Mouse (Mus musculus) heart, postnatal 0 days (tissue): ENCODE measurements around the gene Ctdsp2. TPM values are rescaled to one million over a fixed set of nuclear protein-coding genes. Genes with fewer than 3 reads are reported as not detected.
A peak's percentile ranks its signal among the peaks of the same experiment; 100 is the strongest.

Source experiments
- ATAC-seq: fragments of 200-750 bp; cut with Nextera tagmentation; 2 replicates; pipeline ENCODE4 v1.8.0; 2017; ENCODE audit warnings: low read depth, moderate number of reproducible peaks, moderate library complexity; ENCODE audit not compliant: insufficient read depth
- DNase-seq: peaks from one replicate; pipeline ENCODE4 v3.0.0-alpha.2; 2016; ENCODE audit warnings: low spot score
- H3K27ac ChIP-seq: fragments of 300-500 bp; sonication (generic); 2 replicates; pipeline ENCODE4 v1.5.1; 2014; ENCODE audit warnings: low read depth, mild to moderate bottlenecking
- H3K27me3 ChIP-seq: fragments of 300-500 bp; sonication (generic); 2 replicates; pipeline ENCODE4 v1.6.1; 2014; ENCODE audit warnings: low read length, mixed read lengths; ENCODE audit not compliant: control insufficient read depth, insufficient read depth
- H3K36me3 ChIP-seq: fragments of 300-500 bp; sonication (generic); replicated peaks from 2 replicates; pipeline ENCODE4 v1.6.1; 2014; ENCODE audit warnings: low read length, mixed read lengths; ENCODE audit not compliant: control insufficient read depth, insufficient read depth
- H3K4me1 ChIP-seq: fragments of 300-500 bp; sonication (generic); 2 replicates; pipeline ENCODE4 v1.6.1; 2014; ENCODE audit warnings: antibody characterized with exemption; ENCODE audit not compliant: control insufficient read depth, insufficient read depth
- H3K4me2 ChIP-seq: fragments of 300-500 bp; sonication (generic); 2 replicates; pipeline ENCODE4 v1.6.1; 2014; ENCODE audit warnings: low read depth, mild to moderate bottlenecking, low read length, moderate library complexity
- H3K4me3 ChIP-seq: fragments of 300-500 bp; sonication (generic); 2 replicates; pipeline ENCODE4 v1.5.1; 2014; ENCODE audit warnings: low read depth, low read length
- H3K9ac ChIP-seq: fragments of 300-500 bp; sonication (generic); replicated peaks from 2 replicates; pipeline ENCODE4 v1.6.1; 2014; ENCODE audit warnings: low read depth, low read length, mixed read lengths
- H3K9me3 ChIP-seq: fragments of 300-500 bp; sonication (generic); replicated peaks from 2 replicates; pipeline ENCODE4 v1.6.1; 2016; ENCODE audit warnings: low read length; ENCODE audit not compliant: control insufficient read depth
- CTCF ChIP-seq: IDR thresholded peaks from 2 replicates; pipeline ENCODE4 v1.5.1; 2016; ENCODE audit warnings: antibody characterized with exemption, control low read depth, low read depth
- EP300 ChIP-seq: IDR thresholded peaks from 2 replicates; pipeline ENCODE4 v1.6.1; 2016; ENCODE audit warnings: antibody characterized with exemption, low read depth
- WGBS: fragments of 180-500 bp; shearing (Covaris S2); extraction: QIAGEN DNeasy Blood & Tissue Kit; methylation state at CpG from one replicate; pipeline ENCODE4 v1.1.7; 2014; 5-methylcytosine and 5-hydroxymethylcytosine counted together
- polyA plus RNA-seq: library from polyadenylated mRNA; unstranded; fragments of >200 nt; fragmentation: Nextera tagmentation; extraction: Ambion mirVana; gene quantifications from 2 replicates; pipeline ENCODE4 v1.2.1, GENCODE M21; 2015
- total RNA-seq: library from RNA; depleted of rRNA; stranded (reverse); fragments of >200 nt; gene quantifications from 2 replicates; pipeline ENCODE4 v1.2.3, GENCODE M21; 2014; ENCODE audit warnings: low replicate concordance

The Ctdsp2 gene
- total and polyA plus RNA-seq, 2 experiments from 2014 or later, result 26.4 to 137 TPM

DNA sequence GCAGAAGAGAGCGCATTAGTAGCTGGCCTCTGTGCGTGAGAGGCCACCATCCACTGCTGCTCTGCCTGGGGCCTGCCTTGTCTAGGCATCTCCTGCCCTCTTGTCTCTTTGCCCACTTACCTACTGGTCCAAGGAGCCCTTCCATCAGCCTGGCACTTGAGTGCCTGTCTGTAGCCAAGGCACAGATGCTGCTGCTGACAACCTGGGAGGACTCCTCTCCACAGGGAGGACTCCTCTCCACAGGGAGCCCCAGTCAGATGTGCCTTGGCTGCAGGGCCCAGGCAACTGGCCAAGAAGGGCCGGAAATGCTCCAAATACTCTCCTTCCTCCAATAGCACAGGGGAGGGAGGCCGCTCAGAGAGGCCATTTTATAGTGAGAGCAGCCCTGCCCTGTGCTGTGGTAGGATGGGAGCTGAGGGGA, 8.0 kb downstream of the Ctdsp2 start:
- no peak overlapping the region for H3K4me3 ChIP-seq

DNA sequence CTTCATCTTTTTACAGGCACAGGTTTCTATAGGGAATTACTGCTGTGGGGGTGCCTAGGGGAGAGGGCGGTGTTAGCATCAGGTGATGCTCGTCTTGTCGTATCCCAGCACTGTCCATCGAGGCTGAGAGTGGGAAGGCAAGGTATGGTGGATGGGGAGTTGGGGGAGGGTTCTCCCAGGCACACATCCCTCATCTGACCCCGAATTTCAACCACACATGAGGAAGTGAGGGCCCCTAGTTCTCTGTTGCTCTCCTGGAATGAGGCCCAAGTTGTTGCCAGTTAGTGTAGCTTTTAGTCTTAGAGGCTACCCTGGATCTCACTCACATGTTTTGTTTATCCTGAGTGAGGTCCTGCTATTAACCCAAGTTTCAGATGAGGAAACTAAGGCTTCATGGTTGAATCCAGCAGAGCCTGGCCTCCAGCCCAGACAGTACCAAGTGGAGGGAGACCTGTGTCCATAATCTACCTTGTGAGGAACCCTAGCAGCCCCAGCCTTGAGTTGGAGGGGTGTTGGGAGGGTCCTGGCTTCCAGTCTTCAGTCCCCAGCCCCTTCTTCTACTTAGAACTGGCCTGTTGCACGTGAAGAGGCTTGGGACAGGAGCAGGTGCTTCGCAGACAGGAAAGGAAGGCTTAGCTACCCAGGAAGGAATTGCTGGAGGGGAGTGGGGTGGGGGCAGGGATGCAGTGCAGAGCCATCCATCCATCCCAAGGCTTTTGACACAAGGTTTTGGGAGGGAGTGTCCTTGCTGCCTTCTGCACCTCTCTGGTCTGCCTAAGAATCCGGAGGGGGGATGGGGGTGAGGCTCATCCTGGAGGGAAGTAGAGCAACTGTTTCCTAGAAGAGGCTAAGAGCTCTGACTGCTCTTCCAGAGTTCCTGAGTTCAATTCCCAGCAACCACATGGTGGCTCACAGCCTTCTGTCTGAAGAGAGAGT, 8.9 kb downstream of the Ctdsp2 start:
- Histone ChIP-seq H3K4me3 (no peak overlapping the region), H3K4me2 (peak overlapping the region; percentile 46), H3K4me1 (peaks cover 75% of the 10 kb centered on the region), H3K36me3 (peaks cover 13% of the 10 kb centered on the region), H3K9me3 (no peaks in the 10 kb centered on the region), H3K9ac (no peak overlapping the region), H3K27me3 (no peaks in the 10 kb centered on the region), H3K27ac (peak overlapping the region; percentile 82)
- 42% methylated on average over 8 of the region's 8 CpGs for WGBS
- ATAC-seq (no peak), DNase-seq (no peak)
- no peak for TF ChIP-seq CTCF
- TF ChIP-seq EP300, result no peak

More for the DNA sequence above, 8.0 kb downstream of the Ctdsp2 start:
- H3K27me3 ChIP-seq, result no peaks in the 10 kb centered on the region
- DNase-seq (peak; percentile 93), ATAC-seq (peak; percentile 83)
- 14% methylated on average over 4 of the region's 4 CpGs for WGBS
- H3K9me3 ChIP-seq, result no peaks in the 10 kb centered on the region
- H3K4me1 ChIP-seq, result peaks cover 84% of the 10 kb centered on the region
- peak; percentile 59; the same call in 1 of the 2 replicates for TF ChIP-seq EP300
- no peak for TF ChIP-seq CTCF
- H3K27ac ChIP-seq, result peak overlapping the region; percentile 82
- peak overlapping the region; percentile 46 for H3K4me2 ChIP-seq
- peaks cover 4% of the 10 kb centered on the region for H3K36me3 ChIP-seq
- H3K9ac ChIP-seq, result no peak overlapping the region

DNA sequence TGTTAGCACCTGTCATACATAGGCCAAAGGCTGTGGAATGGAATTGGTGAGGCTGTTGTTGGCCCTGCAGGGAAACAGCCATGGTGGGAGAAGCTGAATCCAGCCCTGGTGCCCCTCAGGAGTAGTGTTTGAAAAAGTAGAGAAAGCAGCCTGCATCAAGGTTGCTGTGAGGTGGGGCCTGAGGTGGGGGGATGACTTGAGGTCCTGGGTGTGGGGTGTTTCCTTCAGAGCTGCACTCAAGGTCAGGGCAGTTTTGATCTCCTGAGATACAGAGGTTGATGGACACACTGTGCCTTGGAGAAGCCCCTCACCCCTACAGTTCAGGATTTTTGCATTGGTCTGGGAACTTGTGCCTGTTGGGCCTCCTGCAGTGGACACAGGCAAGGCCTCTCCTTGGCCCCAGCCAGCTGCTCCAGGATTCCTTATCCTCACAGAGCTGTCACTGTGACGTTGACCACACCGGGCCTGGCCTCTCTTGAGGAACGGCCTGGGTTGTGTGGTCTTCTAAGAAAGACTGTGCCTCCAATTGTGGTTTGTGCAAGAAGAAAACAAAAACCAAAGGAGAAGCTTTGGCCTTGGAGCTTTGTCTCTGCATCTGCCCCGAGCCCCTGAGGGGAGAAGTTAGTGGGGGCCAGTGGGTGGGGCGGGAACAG, 10.1 kb downstream of the Ctdsp2 start:
- H3K27ac ChIP-seq, result peak overlapping the region; percentile 82
- no peak overlapping the region for H3K4me3 ChIP-seq
- H3K27me3 ChIP-seq, result no peaks in the 10 kb centered on the region
- DNase-seq (no peak), ATAC-seq (no peak)
- TF ChIP-seq EP300, result no peak
- TF ChIP-seq CTCF, result no peak
- H3K9me3 ChIP-seq, result no peaks in the 10 kb centered on the region
- peaks cover 63% of the 10 kb centered on the region for H3K4me1 ChIP-seq
- 28% methylated on average over 5 of the region's 5 CpGs for WGBS
- no peak overlapping the region for H3K4me2 ChIP-seq
- H3K9ac ChIP-seq, result 0 out of 2 replicates have a peak overlapping the region, but pooled peaks have one; percentile 11
- peaks cover 25% of the 10 kb centered on the region for H3K36me3 ChIP-seq

DNA sequence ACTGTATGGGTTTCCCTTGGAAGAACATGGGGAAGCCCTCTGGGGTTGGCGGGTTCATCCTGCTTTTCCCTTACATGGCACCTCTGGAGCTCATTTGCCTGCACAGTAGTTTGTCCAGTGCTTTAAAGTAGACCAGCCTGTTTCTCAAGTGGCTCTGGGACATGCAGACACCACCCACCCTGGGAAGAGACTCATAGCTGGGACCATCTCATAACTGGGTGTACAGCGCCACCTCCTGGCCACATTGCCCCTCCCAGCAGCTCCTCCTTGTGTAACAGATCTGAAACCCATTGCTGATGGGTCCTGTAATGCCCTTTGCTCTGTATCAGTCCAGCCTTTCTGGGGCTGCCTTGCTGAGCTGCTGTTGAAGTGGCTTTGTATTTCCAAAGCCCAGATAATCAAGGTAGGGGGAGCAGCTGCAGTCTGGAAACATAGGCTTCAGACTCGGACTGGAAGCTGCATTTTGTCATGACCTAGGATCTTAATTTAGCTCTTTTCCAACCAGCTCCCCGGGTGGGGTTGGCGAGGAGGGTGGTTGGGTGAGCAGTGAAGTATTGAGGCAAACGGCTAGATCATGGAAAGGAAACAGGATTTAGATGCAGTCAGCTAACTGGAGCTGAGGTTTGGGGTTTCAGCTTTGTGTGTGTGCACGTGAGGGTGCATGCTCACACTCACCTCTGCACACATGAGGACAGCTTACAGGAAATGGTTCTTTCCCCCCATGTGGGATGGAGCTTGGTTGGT, 12.0 kb downstream of the Ctdsp2 start:
- DNase-seq, result peak; percentile 94
- H3K4me2 ChIP-seq, result 0 out of 2 replicates have a peak overlapping the region, but pooled peaks have one; percentile 2
- peak overlapping the region; percentile 47; the same call in 1 of the 2 replicates for H3K27ac ChIP-seq
- H3K4me3 ChIP-seq, result no peak overlapping the region
- H3K9ac ChIP-seq, result 0 out of 2 replicates have a peak overlapping the region, but pooled peaks have one; percentile 18
- H3K36me3 ChIP-seq, result peaks cover 43% of the 10 kb centered on the region
- WGBS, result 23% methylated on average over 7 of the region's 7 CpGs
- peaks cover 45% of the 10 kb centered on the region for H3K4me1 ChIP-seq
- no peaks in the 10 kb centered on the region for H3K9me3 ChIP-seq
- H3K27me3 ChIP-seq, result no peaks in the 10 kb centered on the region
- TF ChIP-seq EP300, result no peak
- TF ChIP-seq CTCF, result peak; percentile 89
- peak; percentile 78 for ATAC-seq

DNA sequence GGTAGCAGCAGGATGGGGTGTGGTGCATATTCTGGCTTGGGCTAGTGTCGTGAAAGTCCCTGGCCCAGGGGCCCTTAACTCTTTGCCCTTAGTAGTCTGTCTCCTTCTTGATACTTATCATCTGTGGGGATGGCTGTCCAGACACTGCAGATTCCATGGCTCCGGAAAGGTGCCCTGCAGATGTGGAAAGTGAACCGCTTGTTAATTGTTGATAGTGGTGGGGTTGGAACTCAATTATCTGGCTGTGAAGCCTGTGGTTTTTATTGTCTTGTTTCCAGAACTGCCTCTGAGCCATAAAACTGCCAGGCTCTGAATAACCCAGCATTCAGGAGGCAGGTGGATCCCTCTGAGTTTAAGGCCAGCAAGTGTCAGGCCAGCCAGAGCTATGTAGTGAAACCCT, 13.2 kb downstream of the Ctdsp2 start:
- WGBS, result 53% methylated on average over 3 of the region's 3 CpGs
- Histone ChIP-seq H3K4me2 (no peak overlapping the region), H3K9me3 (no peaks in the 10 kb centered on the region), H3K4me1 (peaks cover 33% of the 10 kb centered on the region), H3K27ac (no peak overlapping the region), H3K36me3 (peaks cover 51% of the 10 kb centered on the region), H3K9ac (no peak overlapping the region), H3K27me3 (no peaks in the 10 kb centered on the region), H3K4me3 (no peak overlapping the region)
- DNase-seq, result no peak
- no peak for ATAC-seq
- no peak for TF ChIP-seq EP300
- no peak for TF ChIP-seq CTCF
